Mouse (Mus musculus) monocyte, adult 5-6 weeks (primary cell): Measurements from ENCODE around the gene Tmem159. TPM values are rescaled to one million over a fixed set of nuclear protein-coding genes. Genes with fewer than 3 reads are reported as not detected.

Experiments used
- ATAC-seq: fragments of 153-309, 156-312 bp; replicated peaks from 2 replicates; pipeline ENCODE4 v1.8.0; 2017; ENCODE audit warnings: mild to moderate bottlenecking; ENCODE audit not compliant: low TSS enrichment, insufficient number of reproducible peaks, severe bottlenecking, poor library complexity, low FRiP score
- total RNA-seq: library from RNA; stranded (forward); fragments of 200-1000, 200-491, 200-594 nt; gene quantifications from 3 replicates; pipeline ENCODE4 v1.2.3, GENCODE M21; 2017

The Tmem159 gene
- total RNA-seq: 5.2 to 20.5 TPM (median 11.3 TPM) in 3 replicates

- peak; percentile 87 for ATAC-seq
These were observed at the start of gene Tmem159 for GRCm38 (mm10) chr7:120102164-120102972. Gene Tmem159, plus strand, starts transcription at chr7:120102353.

GRCm38 (mm10) chr7:120054016-120054415, 48.1 kb upstream of the Tmem159 start:
- ATAC-seq: no peak

GRCm38 (mm10) chr7:120055479-120055878, 46.7 kb upstream of the Tmem159 start:
- ATAC-seq: no peak

- no peak for ATAC-seq
These were observed 38.1 kb upstream of the Tmem159 start for GRCm38 (mm10) chr7:120064045-120064444.

GRCm38 (mm10) chr7:120068114-120068513, 34.0 kb upstream of the Tmem159 start:
- no peak for ATAC-seq

GRCm38 (mm10) chr7:120069164-120069563, 33.0 kb upstream of the Tmem159 start:
- ATAC-seq: no peak

GRCm38 (mm10) chr7:120080177-120080576, 22.0 kb upstream of the Tmem159 start:
- ATAC-seq: no peak

- ATAC-seq: no peak
These were observed 9.1 kb upstream of the Tmem159 start for GRCm38 (mm10) chr7:120093033-120093432.

- no peak for ATAC-seq
These were observed 7.9 kb upstream of the Tmem159 start for GRCm38 (mm10) chr7:120094216-120094615.

GRCm38 (mm10) chr7:120095180-120095579, 7.0 kb upstream of the Tmem159 start, which contains the start of gene Dnah3:
Gene Dnah3, minus strand, starts transcription at chr7:120095280.
- no peak for ATAC-seq

GRCm38 (mm10) chr7:120097845-120098244, 4.3 kb upstream of the Tmem159 start:
- ATAC-seq: no peak

- ATAC-seq: no peak
These were observed 3.8 kb upstream of the Tmem159 start for GRCm38 (mm10) chr7:120098403-120098802.

- no peak for ATAC-seq
These were observed 940 bp downstream of the Tmem159 start for GRCm38 (mm10) chr7:120103019-120103567.

GRCm38 (mm10) chr7:120104975-120105374, 2.8 kb downstream of the Tmem159 start:
- ATAC-seq: no peak

GRCm38 (mm10) chr7:120106356-120106755, 4.2 kb downstream of the Tmem159 start:
- no peak for ATAC-seq

- ATAC-seq: no peak
These were observed 7.5 kb downstream of the Tmem159 start for GRCm38 (mm10) chr7:120109676-120110075.

- ATAC-seq: no peak
These were observed 14.8 kb downstream of the Tmem159 start for GRCm38 (mm10) chr7:120116976-120117375.

- ATAC-seq: no peak
These were observed 15.4 kb downstream of the Tmem159 start for GRCm38 (mm10) chr7:120117529-120117928.

- ATAC-seq: no peak
These were observed 21.6 kb downstream of the Tmem159 start for GRCm38 (mm10) chr7:120123776-120124175.

GRCm38 (mm10) chr7:120124844-120125243, 22.7 kb downstream of the Tmem159 start:
- ATAC-seq: no peak
